In the genomic region with DNA sequence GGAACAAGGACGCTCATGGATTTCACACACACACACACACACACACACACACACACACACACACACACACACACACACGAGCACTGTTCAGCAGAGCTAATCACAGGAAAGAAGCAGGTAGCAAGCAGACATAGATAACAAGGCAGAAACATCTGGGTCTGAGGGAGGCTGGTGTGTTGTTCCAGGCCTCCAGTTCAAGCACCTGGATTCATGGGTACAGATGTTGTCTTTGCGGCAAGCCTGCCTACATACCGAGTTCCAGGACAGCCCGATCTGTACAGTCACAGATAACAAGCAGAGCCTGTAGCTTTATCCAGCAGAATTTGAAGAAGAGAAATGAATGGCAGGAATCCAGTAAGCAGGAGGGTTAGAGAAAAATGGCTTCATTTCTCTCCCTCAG, we compare ENCODE assay signal across 30 mouse cellular contexts.
"Had no signal": no experiment of that assay in that cellular context is flagged by ENCODE, and none has a peak within 500 bp of the region (broad histone marks: within the 10 kb centered on the region; RNA-seq: fewer than 3 reads in every experiment).

No protein-coding gene starts in this region.

- ATAC-seq: liver, embryonic 12.5 days; liver, postnatal 0 days; lung, postnatal 0 days; midbrain, embryonic 13.5 days; midbrain, embryonic 15.5 days had no signal

- H3K4me2 ChIP-seq: limb, embryonic 12.5 days; limb, embryonic 13.5 days; limb, embryonic 15.5 days; liver, embryonic 11.5 days; liver, embryonic 12.5 days; liver, embryonic 13.5 days; liver, embryonic 15.5 days; lung, embryonic 14.5 days; lung, embryonic 15.5 days; midbrain, embryonic 12.5 days; midbrain, embryonic 13.5 days; midbrain, embryonic 15.5 days had no signal

- DNase-seq: left cerebral cortex, postnatal 4 days; liver; liver, embryonic 13.5 days; liver, postnatal 0 days; lung, adult 18-20 months; lung, adult 2 months; lung, embryonic 14.5 days; lung, postnatal 10 days; lung, postnatal 14 days; lung, postnatal 36 days; lung, postnatal 4 days; midbrain, embryonic 14.5 days had no signal

- H3K9ac ChIP-seq: limb, embryonic 12.5 days; limb, embryonic 13.5 days; limb, embryonic 15.5 days; liver, embryonic 12.5 days; liver, embryonic 13.5 days; liver, embryonic 14.5 days; liver, embryonic 15.5 days; liver, postnatal 0 days; lung, embryonic 14.5 days; lung, embryonic 15.5 days; midbrain, embryonic 12.5 days; midbrain, embryonic 13.5 days; midbrain, embryonic 15.5 days had no signal

- H3K36me3 ChIP-seq: limb, embryonic 10.5 days; limb, embryonic 12.5 days; limb, embryonic 13.5 days; limb, embryonic 15.5 days; liver, embryonic 12.5 days; liver, embryonic 13.5 days; liver, embryonic 15.5 days; lung, embryonic 15.5 days; midbrain, embryonic 10.5 days; midbrain, embryonic 12.5 days; midbrain, embryonic 13.5 days; midbrain, embryonic 15.5 days had no signal

- H3K9me3 ChIP-seq: limb, embryonic 10.5 days; limb, embryonic 12.5 days; limb, embryonic 13.5 days; limb, embryonic 15.5 days; liver, embryonic 12.5 days; liver, embryonic 13.5 days; liver, embryonic 15.5 days; lung, embryonic 15.5 days; megakaryocyte, embryonic 14.5 days; midbrain, embryonic 10.5 days; midbrain, embryonic 12.5 days; midbrain, embryonic 13.5 days; midbrain, embryonic 15.5 days had no signal

- H3K4me3 ChIP-seq: left cerebral cortex, adult 2 months; limb, embryonic 10.5 days; limb, embryonic 12.5 days; limb, embryonic 13.5 days; limb, embryonic 15.5 days; liver, embryonic 12.5 days; liver, embryonic 13.5 days; liver, embryonic 15.5 days; lung, embryonic 15.5 days; megakaryocyte, embryonic 14.5 days; midbrain, embryonic 10.5 days; midbrain, embryonic 12.5 days; midbrain, embryonic 13.5 days; midbrain, embryonic 15.5 days; myocyte had no signal

- H3K4me1 ChIP-seq: liver, embryonic 12.5 days; liver, embryonic 13.5 days; liver, embryonic 15.5 days; megakaryocyte, embryonic 14.5 days had no signal

- H3K27ac ChIP-seq: left cerebral cortex, adult 2 months; limb, embryonic 10.5 days; limb, embryonic 12.5 days; limb, embryonic 13.5 days; limb, embryonic 15.5 days; liver, embryonic 12.5 days; liver, embryonic 13.5 days; liver, embryonic 14.5 days; liver, embryonic 15.5 days; lung, embryonic 15.5 days; macrophage; midbrain, embryonic 10.5 days; midbrain, embryonic 12.5 days; midbrain, embryonic 13.5 days; midbrain, embryonic 15.5 days had no signal

- H3K27me3 ChIP-seq: limb, embryonic 12.5 days; limb, embryonic 13.5 days; limb, embryonic 15.5 days; liver, embryonic 12.5 days; liver, embryonic 13.5 days; liver, embryonic 15.5 days; lung, embryonic 15.5 days; megakaryocyte, embryonic 14.5 days; midbrain, embryonic 12.5 days; midbrain, embryonic 13.5 days had no signal
